Mouse (Mus musculus): Measurements from ENCODE around the gene Ttyh2.

- TF ChIP-seq CTCF (IDR thresholded peaks at IDR 0.05; ENCODE audit: extremely low read depth, insufficient read depth, low read length) = no peak
- no peak for TF ChIP-seq POLR2A (IDR thresholded peaks at IDR 0.05; ENCODE audit: extremely low read depth, insufficient read depth, low read length)
These were observed 7.8 kb upstream of the Ttyh2 start for GRCm38 (mm10) chr11:114667236-114667931.
